Mouse (Mus musculus) frontal cortex, adult 2 months (tissue): Measurements from ENCODE around the gene Rexo4. TPM values are rescaled to one million over a fixed set of nuclear protein-coding genes. Genes with fewer than 3 reads are reported as not detected.

Experiments
- DNase-seq, 2 experiments: peaks; one replicate each; pipeline ENCODE4 v3.0.0; 2022; ENCODE audit warnings: low spot score in 1 of 2; ENCODE audit errors: extremely low spot score in 1 of 2
- polyA plus RNA-seq: library from polyadenylated mRNA; depleted of rRNA; stranded (reverse); fragments of >200 nt; gene quantifications from 2 replicates; pipeline ENCODE4 v1.2.3, GENCODE M21; 2012; rRNA removed

Rexo4 gene
- polyA plus RNA-seq, 1 experiment, result 71.2 TPM

- DNase-seq, result peak in 1 of 2 experiments; percentile 54
Observed at GRCm38 (mm10) chr2:26910994-26911765, 53.0 kb downstream of the Rexo4 start.

- peak; percentile 99 to 100 for DNase-seq
Observed at GRCm38 (mm10) chr2:26910124-26910993, 53.8 kb downstream of the Rexo4 start, which contains the start of the genes Med22 and Rpl7a. Gene Med22 (minus strand): TSS chr2:26910677. Gene Rpl7a (plus strand): TSS chr2:26910764.

GRCm38 (mm10) chr2:26909387-26909784 lies 54.8 kb downstream of the Rexo4 start:
- DNase-seq, result no peak

GRCm38 (mm10) chr2:26908710-26909386 lies 55.3 kb downstream of the Rexo4 start:
- no peak for DNase-seq

GRCm38 (mm10) chr2:26907109-26907508 lies 57.1 kb downstream of the Rexo4 start:
- DNase-seq, result no peak

GRCm38 (mm10) chr2:26906431-26906830 lies 57.8 kb downstream of the Rexo4 start:
- DNase-seq, result no peak

GRCm38 (mm10) chr2:26905936-26906335 lies 58.2 kb downstream of the Rexo4 start:
- DNase-seq, result no peak

Other genes starting within 250 kb of the Rexo4 start
- gene Abo, start 99.4 kb downstream of the Rexo4 start, polyA plus RNA-seq, result not detected in 2 replicates
- gene Surf6, start 61.5 kb downstream of the Rexo4 start, polyA plus RNA-seq, result 20.2 and 20.8 TPM in 2 replicates
- gene Med22, start 53.7 kb downstream of the Rexo4 start, polyA plus RNA-seq, result 51.7 and 53.9 TPM in 2 replicates
- gene Rpl7a, start 53.6 kb downstream of the Rexo4 start, polyA plus RNA-seq, result 705 and 741 TPM in 2 replicates
- 54.6 and 58.2 TPM in 2 replicates for gene Surf2, start 48.0 kb downstream of the Rexo4 start, polyA plus RNA-seq
- gene Surf1, start 47.9 kb downstream of the Rexo4 start, polyA plus RNA-seq, result 128 and 129 TPM in 2 replicates
- 55.7 and 60.3 TPM in 2 replicates for gene Surf4, start 30.5 kb downstream of the Rexo4 start, polyA plus RNA-seq
- gene Stkld1, start 30.3 kb downstream of the Rexo4 start, polyA plus RNA-seq, result 0.29 and 0.32 TPM in 2 replicates
- 3.5 TPM in 2 replicates for gene Adamts13, start 9.0 kb upstream of the Rexo4 start, polyA plus RNA-seq
- 63.3 and 64.0 TPM in 2 replicates for gene Cacfd1, start 45.5 kb upstream of the Rexo4 start, polyA plus RNA-seq
- 35.2 and 39.0 TPM in 2 replicates for gene Slc2a6, start 63.6 kb upstream of the Rexo4 start, polyA plus RNA-seq
- gene Mymk, start 107.8 kb upstream of the Rexo4 start, polyA plus RNA-seq, result 0.65 and 0.74 TPM in 2 replicates
- gene Adamtsl2, start 115.0 kb upstream of the Rexo4 start, polyA plus RNA-seq, result 34.9 and 42.6 TPM in 2 replicates
- gene Fam163b, start 178.1 kb upstream of the Rexo4 start, polyA plus RNA-seq, result 213 and 219 TPM in 2 replicates
- gene Dbh, start 200.8 kb upstream of the Rexo4 start, polyA plus RNA-seq, result 0.40 and 0.50 TPM in 2 replicates